Mouse (Mus musculus) retina, embryonic 14.5 days (tissue): ENCODE results near the gene Scnn1a.
"Not testable (repeated sequence)": the region's sequence is repeated elsewhere in the genome, so short reads cannot be mapped to it uniquely, and the experiment has no call there.

ENCODE experiments used
- DNase-seq: peaks from one replicate; pipeline ENCODE4 v3.0.0-alpha.2; 2015; ENCODE audit warnings: low spot score

Scnn1a gene

DNA sequence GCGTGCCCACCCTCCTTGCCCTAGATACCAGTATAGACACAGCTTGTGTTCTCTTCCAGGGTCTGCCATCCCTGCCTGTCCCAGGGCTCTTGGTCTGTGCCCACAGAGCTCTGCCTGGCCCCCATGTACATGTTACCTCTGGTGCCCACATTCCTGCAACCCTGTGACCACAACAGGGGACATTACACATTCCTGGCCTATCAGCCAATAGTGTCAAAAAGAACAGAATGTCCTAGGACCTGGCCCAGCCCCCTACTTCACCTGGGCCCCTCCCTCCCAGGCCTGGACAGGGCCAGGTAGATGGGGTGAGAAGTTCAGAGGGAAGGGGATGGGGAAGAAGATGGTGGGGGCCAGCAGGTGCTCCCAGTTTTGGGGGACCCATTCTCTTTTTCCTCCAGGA is at the start of gene Scnn1a:
TSS of gene Scnn1a (plus strand) at position 337 of the 400 bp plus-strand sequence.
- no peak for DNase-seq

DNA sequence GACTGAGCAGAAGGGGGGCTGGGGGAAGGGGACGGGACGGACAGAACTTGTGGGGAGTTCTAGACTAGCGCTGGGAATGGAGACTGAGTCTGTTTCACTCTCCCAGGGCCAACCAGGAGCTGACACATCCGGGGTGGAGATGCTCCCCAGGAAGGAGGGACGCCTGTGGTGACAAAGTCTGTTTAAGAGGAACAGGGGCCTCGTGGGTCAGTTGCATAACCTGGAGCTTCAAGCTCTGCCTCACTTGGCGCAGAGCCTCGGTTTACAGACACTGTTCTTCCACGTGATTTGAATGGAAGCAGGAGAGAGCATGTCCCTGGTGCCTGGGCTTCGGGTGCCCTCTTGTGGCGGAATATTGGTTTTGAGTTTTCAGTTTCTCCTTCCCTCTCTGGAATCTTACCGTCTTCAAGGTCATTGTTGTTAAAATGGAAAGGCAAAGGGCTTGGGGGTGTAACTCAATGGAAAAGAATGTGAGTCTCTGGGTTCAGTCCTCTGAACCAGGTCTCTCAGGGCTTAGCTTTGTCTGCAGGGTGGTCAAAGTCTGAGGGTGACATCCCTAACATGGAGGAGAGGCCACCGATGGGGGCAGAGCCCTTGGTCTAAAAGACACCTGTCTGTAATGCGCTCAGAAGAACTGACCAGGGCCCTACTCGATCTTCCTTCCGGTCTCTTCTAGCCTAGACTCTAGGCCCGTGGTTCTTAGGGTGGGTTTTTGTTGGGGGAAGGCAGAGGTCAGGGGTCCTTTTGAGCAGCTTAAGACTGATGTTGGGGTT is 48.8 kb upstream of the Scnn1a start:
- peak; percentile 95 for DNase-seq

DNA sequence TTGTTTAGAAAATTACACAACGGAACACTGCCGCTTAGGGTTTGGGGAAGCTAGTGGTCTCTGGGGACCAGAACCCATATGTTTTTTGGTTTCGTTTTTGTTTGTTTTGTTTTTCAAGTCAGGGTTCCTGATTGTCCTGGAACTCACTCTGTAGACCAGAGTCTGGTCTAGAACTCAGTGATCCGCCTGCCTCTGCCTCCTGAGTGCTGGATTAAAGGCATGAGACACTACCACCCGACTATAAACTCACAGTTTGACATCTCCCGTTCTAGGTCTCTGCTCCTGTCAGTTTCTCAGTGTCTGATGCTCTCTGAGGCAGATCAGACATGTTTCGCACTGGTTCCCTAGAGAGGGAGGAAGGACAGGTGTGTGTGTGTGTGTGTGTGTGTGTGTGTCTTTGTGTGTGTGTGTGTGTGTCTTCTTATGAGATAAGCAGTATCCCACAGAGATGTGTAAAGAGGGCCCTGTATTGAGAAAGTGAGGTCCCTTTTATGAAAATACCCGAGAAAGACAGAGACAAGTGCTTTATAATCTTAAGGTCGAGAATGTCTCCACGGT is 48.2 kb upstream of the Scnn1a start:
- DNase-seq, result no peak

DNA sequence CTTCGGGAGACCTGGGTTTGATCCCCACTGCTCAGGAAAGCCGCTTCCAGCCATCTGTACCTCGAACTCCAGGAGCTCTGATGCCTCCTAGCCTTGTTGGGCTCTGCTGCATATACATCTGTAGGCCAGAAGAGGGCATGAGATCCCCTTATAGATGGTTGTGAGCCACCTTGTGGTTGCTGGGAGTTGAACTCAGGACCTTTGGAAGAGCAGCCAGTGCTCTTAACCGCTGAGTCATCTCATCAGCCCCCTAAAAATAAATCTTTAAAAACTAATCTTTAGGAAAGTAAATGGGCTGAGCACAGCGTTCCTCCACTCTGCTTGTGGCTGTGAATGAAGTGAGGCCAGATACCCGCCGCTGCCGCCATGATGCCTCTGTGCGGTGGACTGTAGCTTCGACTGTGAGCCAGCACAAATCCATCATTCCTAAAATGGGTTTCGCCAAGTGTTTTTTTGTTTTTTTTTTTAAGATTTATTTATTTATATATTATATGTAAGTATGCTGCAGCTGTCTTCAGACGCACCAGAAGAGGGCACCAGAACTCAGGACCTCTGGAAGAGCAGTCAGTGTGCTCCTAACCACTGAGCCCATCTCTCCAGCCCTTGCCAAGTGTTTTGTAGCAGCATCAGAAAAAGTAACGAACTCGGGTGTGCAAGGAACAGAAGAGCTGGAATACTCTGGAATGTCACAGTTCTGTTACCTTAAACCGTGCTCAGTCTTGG is 45.5 kb upstream of the Scnn1a start:
- DNase-seq, result peak; percentile 55

DNA sequence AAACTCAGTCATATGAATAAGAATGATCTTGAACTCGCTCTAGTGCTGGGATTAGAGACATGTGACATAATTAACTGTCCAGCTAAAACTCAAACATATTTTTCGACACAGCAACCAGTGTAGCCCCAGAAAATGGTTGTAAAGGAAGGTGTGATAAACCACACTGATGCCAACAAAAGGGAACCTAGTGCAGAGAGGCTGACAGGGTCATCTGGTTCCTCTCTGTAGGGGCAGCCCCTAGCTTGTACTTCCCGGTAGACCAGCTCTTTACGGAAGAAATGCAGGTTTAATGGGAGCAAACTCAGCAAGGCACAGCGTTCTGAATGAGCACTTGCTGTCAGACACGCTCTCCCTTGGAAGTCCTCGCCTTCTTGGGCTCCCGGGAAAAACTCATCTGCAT is 40.7 kb upstream of the Scnn1a start:
- no peak for DNase-seq

DNA sequence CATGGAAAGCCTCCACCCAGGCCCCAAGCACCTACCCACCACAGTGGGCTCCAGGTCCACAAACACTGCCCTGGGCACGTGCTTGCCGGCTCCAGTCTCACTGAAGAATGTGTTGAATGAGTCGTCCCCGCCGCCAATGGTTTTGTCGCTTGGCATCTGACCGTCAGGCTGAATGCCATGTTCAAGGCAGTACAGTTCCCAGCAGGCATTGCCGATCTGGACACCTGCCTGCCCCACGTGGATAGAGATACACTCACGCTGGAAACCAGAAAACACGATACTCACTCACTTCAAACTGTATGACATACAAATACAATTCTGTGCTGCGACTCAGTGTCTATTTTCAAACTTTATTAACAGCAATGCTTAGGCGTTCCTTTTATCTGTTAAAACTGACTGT is 37.7 kb upstream of the Scnn1a start:
- not testable (repeated sequence) for DNase-seq

DNA sequence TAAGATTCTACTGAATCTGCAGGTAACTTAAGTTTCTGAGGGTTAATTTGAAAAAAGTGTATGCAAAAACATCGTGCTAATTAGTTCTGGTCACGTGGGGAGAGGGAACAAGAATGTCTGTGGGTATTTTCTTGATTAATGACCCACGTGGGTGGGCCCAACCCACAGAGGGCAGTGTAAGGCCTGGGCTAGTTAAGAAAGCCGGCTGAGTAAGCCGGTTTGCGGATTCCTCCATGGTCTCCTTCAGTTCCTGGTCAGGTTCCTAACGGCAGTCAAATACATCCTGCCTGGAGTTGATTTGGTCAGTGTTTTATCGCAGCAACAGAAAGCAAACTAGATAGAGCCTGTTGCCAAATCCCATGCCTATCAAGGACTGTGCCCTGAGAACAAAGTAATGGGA is 36.2 kb upstream of the Scnn1a start:
- DNase-seq, result no peak

DNA sequence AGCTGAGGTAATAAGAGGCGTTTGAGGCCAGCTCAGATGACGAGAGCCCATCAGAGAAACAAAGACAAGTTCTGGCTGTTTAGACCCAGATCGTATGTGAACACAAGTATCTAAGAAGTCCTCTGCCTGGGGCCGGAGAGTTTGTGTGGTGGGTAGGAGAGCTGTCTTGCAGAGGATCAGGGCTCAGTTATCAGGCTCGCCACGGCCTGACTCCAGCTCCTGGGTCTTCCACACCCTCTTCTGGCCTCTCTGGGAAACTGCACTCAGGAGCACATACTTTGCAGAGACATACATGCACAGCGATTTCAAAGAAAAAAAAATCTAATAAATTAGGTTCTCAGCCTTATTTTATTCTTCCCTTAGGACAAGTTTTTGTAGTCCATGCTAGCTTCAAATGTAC is 35.7 kb upstream of the Scnn1a start:
- no peak for DNase-seq

DNA sequence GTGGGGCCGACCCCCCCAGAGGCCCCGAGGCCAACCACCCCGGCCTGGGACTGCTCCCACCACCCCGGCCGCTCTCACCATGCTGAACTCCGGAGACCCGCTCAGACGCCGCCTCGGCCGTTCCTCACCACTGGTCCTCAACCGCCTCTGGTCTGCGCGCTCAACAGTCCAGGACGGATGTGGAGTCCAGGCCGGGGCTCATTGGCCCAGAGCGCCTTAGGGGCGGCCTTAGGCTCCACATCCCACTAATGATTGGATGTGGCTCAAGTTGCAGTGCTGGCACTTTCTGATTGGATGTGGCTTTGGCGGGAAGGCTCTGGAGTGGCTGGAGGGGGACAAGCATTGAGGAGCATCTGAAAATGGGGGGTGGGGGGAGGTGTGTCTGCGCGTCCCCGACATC is 34.6 kb upstream of the Scnn1a start, which contains the start of gene Tuba3a:
TSS of gene Tuba3a (minus strand) at position 153 of the 400 bp plus-strand sequence.
- DNase-seq, result no peak

DNA sequence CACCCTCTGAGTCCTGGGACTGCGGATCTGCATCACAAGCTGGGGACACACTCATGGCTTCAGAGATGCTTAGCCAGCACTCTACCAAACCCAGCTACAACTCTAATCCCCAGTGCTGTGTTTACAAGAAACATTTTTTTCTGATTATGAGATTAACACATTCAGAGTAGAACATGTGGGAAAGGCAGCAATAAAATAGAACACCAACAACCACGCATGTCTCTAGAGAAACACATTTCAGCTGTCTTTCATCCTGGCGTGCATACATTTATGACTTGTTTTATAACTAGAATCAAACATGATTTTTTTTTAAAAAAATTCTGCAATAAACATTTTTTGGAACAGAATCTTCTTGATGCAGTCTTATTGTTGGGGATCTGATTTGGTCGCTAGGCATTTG is 33.5 kb upstream of the Scnn1a start:
- no peak for DNase-seq

DNA sequence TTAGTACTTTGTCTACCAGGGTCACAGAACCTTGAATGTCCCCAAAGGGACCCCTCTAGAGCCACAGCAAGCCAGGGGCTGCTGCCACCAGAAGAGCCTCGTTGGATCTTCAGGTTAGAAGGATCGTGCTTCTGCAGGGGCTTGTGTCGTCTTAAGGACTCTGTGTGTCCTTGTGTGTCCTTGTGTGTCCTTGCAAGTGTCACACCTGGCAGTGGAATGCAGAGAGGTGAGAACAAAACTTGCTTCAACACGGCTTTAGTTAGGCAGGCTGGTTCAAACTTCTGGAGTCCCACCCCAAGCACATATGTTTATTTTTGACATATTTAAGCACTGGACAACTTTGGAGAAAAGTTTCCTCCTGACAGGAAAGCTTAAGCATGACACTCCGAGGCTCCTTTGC is 31.7 kb upstream of the Scnn1a start:
- DNase-seq, result no peak

DNA sequence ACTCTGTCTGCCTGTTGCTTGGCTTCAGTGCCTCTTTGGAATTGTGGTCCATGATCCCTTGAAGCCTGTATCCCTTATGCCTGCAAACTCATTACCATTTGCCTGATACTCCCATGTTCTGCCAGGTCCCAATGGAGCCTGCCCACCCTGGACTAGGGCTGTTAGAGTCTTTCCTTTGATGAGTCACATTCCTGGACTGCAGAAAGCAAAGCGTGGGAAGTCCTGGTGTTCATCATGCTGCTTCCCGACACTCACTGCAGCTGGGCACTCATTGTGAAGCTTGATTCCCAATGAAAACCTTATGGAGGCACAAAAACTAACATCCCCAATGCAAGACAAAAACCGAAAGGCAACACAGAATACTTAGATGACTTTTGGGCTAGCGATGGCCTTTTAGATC is 29.1 kb upstream of the Scnn1a start:
- no peak for DNase-seq

DNA sequence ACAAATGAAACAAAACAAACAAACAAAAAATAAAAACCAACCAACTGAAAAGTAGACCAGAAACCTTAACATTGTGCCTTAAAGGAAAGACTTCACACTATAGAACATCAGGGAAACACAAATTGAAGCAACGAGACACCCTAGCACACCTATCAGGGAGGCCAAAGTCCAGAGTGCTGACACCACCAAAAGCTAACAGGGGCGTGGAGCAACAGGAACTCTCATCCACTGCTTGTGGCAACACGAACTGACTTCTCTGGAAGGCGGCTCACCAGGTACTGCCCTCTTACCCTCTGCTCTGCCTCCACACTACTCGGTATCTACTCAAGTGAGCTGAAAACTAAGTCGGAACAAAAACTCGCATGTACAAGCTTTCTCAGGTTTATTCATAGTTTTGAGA is 28.2 kb upstream of the Scnn1a start:
- no peak for DNase-seq

DNA sequence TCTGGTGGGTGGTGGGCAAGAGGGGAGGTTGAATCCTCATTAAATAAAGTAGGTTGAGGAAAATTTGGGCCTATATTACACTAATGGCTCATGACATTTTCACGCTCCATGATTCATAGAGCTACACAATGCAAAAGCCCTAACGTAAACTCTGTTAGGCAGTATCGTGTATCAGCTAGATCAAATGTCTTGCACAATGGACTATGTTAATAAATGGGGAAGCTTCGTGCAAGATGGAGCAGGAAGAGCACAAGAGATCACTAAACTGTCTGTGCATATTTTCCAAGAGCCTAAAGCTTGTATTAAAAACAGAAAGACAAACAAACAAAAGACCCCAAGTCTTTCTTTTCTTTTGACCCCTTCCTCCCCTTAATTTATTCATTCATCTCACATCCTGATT is 26.4 kb upstream of the Scnn1a start:
- DNase-seq, result no peak

DNA sequence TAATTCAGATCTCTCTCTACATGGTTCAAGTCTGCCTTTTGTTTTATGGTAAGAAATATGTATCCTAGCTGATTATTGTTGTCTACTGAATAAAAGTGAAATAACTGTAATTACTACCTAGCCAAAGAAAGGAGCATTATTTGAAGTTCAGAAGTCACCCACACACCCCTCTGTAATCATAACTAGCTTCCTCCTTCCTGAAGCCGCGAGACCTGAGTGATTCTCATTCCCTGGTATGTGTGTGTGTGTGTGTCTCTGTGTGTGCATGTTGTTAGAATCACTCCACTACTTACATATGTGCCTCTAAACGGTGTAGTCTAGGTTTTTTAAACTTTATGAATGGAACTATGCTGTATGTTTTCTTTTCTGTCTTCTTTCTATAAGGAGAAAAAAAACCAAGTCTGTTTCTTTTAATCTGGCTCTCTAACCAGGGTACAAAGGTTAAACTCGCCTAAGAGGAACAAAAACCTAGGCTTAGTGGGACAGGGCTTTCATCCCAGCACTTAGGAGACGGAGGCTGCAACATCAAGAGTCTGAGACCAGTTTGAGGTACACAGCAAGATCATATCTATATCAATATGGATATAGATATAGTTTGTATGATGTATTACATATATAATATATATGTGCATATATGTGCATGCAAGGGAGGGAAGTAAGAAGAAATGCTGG is 23.2 kb upstream of the Scnn1a start:
- no peak for DNase-seq

DNA sequence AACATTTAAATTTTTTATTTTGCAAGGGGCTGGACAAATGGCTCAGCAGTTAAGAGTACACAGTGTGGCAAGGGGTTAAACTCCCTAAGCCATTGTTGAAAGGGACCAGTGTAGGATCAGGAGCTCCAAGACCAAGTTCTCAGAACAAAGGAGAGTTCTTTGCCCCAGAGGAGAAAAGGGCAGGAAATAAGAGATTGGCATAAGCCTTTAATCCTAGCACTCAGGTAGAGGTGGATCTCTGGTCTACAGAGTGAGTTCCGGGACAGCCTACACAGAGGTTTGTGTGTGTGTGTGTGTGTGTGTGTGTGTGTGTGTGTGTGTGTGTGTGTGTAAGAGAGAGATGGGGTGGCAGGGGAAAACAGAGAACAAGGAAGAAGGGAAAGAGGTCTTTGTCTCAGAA is 19.5 kb upstream of the Scnn1a start:
- no peak for DNase-seq

DNA sequence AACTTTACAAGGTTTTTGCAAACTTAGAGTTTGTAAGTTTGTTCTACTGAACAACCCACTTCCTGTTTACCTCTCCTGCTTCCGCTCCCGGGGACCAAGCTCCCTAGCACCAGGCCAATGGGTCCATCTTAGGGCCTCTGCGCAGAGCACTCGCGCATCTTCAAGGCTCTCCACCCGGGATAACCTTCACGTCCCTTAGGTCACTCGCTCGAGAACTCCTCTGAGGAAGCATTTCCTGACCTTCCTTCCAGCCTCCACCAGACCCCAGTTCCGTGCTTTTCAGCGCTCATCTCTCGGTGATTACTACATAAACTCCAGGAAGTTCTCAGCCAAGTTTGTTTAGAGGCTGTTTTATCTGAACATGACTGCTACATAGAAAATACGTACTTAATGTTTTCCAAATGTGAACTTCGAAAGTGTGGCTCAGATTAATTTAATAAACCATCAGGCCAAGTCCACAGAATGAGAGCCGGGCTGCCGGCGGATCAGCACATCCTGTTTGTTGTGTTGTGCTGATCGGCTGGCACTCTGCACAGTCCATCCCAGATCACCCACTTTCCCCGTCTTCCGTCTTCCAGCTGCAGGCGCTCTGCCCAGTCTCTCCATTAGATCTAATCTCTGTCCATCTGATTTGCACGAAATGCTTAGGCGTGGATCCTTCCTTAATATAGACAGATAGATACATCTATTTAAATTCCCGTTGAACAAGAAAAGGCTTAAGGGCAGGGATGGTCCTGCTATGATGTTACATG is 18.1 kb upstream of the Scnn1a start:
- no peak for DNase-seq

DNA sequence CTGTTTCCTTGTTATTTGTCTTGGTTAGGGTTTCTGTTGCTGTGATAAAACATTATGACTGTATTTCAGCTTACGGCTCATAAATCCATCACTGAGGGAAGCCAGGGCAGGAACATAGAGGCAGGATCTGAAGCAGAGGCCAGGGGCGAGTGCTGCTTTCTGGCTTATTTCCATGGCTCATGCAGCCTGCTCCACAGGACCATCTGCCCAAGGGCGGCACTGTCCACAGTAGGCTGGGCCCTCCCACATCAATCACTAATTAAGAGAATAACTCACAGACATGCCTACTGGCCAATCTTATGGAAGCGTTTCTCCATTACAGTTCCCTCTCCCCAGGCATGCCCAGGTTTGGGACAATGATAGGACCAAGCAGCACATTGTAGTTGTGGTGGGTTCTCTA is 17.2 kb upstream of the Scnn1a start:
- DNase-seq, result no peak

DNA sequence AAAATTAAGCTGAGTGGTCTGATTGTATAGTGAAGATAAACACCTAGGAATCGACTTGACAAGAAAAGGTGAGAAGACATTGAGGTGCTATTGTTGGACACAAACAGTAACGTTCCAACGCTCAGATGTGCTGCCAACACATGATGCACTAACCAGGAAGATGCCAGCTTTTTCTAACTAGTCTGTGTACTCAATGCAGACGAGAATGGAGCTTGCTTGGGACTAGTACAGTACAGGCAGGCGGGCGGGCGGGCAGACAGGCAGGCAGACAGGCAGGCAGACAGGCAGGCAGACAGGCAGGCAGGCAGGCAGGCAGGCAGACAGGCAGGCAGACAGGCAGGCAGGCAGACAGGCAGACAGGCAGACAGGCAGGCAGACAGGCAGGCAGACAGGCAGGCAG is 16.1 kb upstream of the Scnn1a start:
- DNase-seq, result not testable (repeated sequence)

DNA sequence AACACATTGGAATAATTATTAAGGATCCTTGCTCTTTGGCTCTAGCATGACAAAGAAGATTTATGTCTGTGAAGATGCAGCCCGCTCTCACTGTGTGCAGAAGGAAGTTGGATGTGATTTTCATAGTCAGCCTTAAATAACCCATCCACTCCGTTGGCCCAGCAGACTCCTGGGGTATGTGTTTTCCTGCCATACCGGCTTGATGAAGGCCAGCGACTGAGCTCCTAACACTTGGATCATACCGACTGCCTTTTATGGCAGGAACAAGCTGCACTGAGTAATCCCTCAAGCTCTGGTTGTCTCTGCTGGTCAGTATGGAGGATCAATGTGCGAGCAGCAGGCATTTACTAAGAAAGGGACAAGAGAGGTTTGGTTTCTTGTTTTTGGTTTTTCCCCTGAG is 15.0 kb upstream of the Scnn1a start:
- no peak for DNase-seq

DNA sequence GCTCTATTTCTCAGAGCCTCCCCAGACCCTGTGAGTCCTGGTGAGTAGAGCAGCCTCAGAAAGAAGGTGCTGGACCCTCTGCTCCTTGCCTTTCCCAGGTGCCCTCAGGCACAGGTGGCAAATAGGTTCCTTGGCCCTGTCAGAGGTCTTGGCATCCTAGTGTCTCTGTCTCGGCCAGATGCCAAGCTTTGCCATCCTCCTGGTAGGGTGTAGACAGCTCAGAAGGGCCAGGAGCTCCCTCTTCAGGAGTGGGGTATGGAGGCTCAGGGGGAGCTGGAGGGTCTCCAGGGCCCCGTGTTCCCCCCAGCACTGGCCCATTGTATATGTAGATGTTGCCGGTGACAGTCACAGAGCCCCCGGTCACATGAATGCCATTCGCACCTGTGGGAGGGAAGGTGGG is 13.4 kb upstream of the Scnn1a start:
- DNase-seq, result no peak

DNA sequence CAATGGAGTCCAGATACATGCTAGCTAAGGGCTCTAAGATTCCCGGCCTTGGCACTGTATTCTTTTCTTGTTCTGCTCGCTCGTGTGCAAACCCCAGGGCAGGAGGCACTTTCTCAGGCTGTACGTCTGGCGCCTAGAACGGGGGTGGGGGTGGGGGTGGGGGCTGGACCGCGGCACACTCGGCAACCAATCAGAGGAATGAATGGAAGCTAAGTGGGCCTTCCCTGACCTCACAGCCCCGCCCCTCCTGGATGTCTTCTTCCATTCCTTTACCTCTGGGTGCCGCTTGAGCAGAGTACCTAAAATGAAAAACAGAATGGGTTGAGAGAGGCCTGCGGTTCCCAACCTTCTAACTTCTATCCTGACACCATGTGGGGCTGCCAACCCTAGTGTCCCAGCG is 11.5 kb upstream of the Scnn1a start:
- DNase-seq, result no peak
